Mouse (Mus musculus) embryonic fibroblast, embryonic 13.5 days (primary cell): ENCODE measurements at regions not wholly inside any gene's neighbourhood (a gene's known extent, or its start where the extent isn't known, plus 50 kb on each side); places are given as distances from the start of the nearest gene placed in this dataset.
A peak's percentile ranks its signal among the peaks of the same experiment; 100 is the strongest.

Experiments
- H3K27ac ChIP-seq: 2 replicates; pipeline ENCODE4 v1.5.1; 2012; ENCODE audit warnings: low read length, control low read depth, inconsistent platforms; ENCODE audit not compliant: insufficient read depth
- H3K4me1 ChIP-seq: 2 replicates; pipeline ENCODE4 v1.6.1; 2011; ENCODE audit warnings: low read length; ENCODE audit not compliant: control insufficient read depth, insufficient read depth
- H3K4me3 ChIP-seq: 2 replicates; pipeline ENCODE4 v1.5.1; 2011; ENCODE audit warnings: mild to moderate bottlenecking, control low read depth, low read length; ENCODE audit not compliant: insufficient read depth
- CTCF ChIP-seq: IDR thresholded peaks from 2 replicates; pipeline ENCODE4 v1.5.1; 2011; ENCODE audit warnings: mild to moderate bottlenecking, control low read depth, low read length, moderate library complexity, borderline replicate concordance; ENCODE audit not compliant: insufficient read depth
- POLR2A ChIP-seq: IDR thresholded peaks from 2 replicates; pipeline ENCODE4 v1.6.1; 2011; ENCODE audit warnings: low read depth, mild to moderate bottlenecking, control low read depth, low read length, moderate library complexity

- no peak overlapping the region for H3K4me3 ChIP-seq
- peaks cover 2% of the 10 kb centered on the region; the same call in 1 of the 2 replicates for H3K4me1 ChIP-seq
- TF ChIP-seq CTCF (no peak), POLR2A (no peak)
- no peak overlapping the region for H3K27ac ChIP-seq
Observed at GRCm38 (mm10) chr8:46928718-46929117, 58.0 kb upstream of the Enpp6 start.

DNA sequence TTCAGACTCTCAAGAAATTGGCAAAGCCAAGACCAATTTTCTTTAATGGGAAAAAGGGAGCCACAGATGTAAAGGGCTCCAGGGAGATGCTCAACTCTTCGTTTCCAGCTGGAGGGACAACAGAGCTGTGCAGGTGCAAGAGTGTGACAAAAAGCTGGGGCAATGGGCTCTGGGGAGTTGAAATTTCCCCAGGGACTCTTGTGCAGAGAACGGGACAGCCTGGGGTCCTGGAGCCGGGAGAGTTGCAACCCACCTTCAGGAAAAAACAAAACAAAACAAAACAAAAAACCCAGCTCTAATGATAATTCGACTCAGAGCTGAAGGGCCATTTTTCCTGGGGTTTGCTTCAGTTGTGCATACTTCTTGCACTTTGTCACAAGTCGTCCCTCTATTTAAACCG is 57.0 kb upstream of the Enpp6 start:
- Histone ChIP-seq H3K4me3 (no peak overlapping the region), H3K4me1 (peaks cover 2% of the 10 kb centered on the region; the same call in 1 of the 2 replicates), H3K27ac (no peak overlapping the region)
- TF ChIP-seq POLR2A = no peak
- no peak for TF ChIP-seq CTCF

DNA sequence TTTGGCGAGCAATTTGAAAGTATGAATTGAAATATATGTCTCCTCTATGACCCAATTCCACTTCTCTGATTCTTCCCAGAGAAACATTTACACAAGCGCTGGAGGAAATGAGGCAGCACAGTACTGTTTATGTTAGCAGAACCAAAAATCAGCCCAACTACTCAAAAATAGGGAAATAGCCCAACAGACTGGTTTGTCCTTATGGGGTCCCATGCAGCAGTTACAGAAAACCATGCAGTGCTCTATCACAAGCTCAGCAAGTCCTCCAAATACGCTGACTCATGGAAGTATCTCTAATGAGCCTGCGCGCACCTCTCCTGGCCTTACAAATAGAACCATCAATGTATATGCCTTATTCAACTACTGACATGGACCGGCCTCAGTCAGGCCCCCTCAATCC is 55.4 kb upstream of the Enpp6 start:
- no peak overlapping the region for H3K4me3 ChIP-seq
- no peaks in the 10 kb centered on the region for H3K4me1 ChIP-seq
- no peak for TF ChIP-seq CTCF
- TF ChIP-seq POLR2A = no peak
- peak overlapping the region; percentile 41; the same call in 1 of the 2 replicates for H3K27ac ChIP-seq

- no peak for TF ChIP-seq CTCF
- TF ChIP-seq POLR2A = no peak
- Histone ChIP-seq H3K4me3 (no peak overlapping the region), H3K27ac (no peak overlapping the region), H3K4me1 (no peaks in the 10 kb centered on the region)
Observed at GRCm38 (mm10) chr8:46933256-46933655, 53.4 kb upstream of the Enpp6 start.

- TF ChIP-seq CTCF = no peak
- TF ChIP-seq POLR2A = no peak
- Histone ChIP-seq H3K4me3 (no peak overlapping the region), H3K27ac (no peak overlapping the region), H3K4me1 (no peaks in the 10 kb centered on the region)
Observed at GRCm38 (mm10) chr8:46934254-46934653, 52.4 kb upstream of the Enpp6 start.

DNA sequence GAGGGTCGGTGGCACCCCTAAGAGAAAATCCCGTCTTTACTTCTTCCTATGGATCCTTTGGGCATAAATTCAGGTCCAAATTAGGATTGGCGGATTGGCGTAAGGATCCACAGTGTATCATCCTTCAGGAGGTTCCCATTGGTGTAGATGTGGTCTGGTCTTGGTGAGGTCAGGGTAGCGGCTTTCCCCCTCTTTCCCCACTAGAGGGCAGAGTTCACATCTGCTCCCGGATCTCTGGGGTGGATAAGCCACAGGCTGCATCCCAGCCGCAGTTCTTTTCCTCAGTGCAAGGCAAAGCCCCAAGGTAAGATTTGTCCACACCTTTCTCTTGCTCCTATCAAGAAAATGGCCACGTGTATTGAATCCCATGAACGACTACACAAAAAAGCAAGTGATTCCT is 51.8 kb upstream of the Enpp6 start:
- Histone ChIP-seq H3K27ac (no peak overlapping the region), H3K4me3 (no peak overlapping the region), H3K4me1 (no peaks in the 10 kb centered on the region)

DNA sequence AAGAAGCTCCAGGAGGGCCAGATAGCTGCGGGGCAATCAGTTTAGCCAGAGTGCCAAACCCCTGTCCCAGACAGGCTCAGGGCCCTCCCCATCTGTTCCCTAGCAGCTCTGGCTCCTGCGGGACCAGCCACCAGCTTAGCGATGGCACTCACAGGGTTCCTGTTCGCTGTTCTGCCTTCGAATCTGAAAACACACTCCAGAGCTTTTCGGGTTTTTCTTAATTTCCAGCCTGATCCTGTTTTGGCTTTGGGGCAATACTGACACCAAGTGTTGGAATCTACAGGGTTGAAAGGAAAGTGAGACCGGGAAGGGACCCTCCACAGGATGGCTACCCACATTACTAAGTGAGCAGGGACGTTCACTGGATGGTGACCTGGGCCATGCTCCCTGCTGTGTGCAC is 50.6 kb upstream of the Enpp6 start:
- H3K27ac ChIP-seq = no peak overlapping the region
- no peak for TF ChIP-seq POLR2A
- no peak for TF ChIP-seq CTCF
- H3K4me3 ChIP-seq = no peak overlapping the region
- H3K4me1 ChIP-seq = no peaks in the 10 kb centered on the region

More for the DNA sequence above, 51.8 kb upstream of the Enpp6 start:
- TF ChIP-seq CTCF (peak; percentile 52; the same call in 1 of the 2 replicates), POLR2A (no peak)
